Mouse (Mus musculus): Measurements from ENCODE around the gene Kansl1. TPM values are rescaled to one million over a fixed set of nuclear protein-coding genes. Genes with fewer than 3 reads are reported as not detected.

The Kansl1 gene
- polyA plus RNA-seq (2012; ENCODE audit: insufficient read depth, insufficient read length, low replicate concordance, missing spikeins), result not detected in 2 replicates

- WGBS, result 1% methylated on average over 65 of the region's 69 CpGs
- peak within 1 kb of the TSS; percentile 89 for H3K4me3 ChIP-seq (ENCODE audit: insufficient read depth, low read depth, low read length)
- H3K27ac ChIP-seq (ENCODE audit: insufficient read depth, low read depth, low read length), result peak within 1 kb of the TSS; percentile 83; the same call in 1 of the 2 replicates
- peaks cover 4% of the 10 kb centered on the region; the same call in 1 of the 2 replicates for H3K4me1 ChIP-seq (ENCODE audit: control insufficient read depth, insufficient read depth, low read length)
- TF ChIP-seq CTCF (IDR thresholded peaks at IDR 0.05; ENCODE audit: insufficient read depth, low read depth, low read length) (no peak), POLR2A (IDR thresholded peaks at IDR 0.05; ENCODE audit: insufficient read depth, low read depth, low read length) (no peak)
Measured at GRCm38 (mm10) chr11:104468751-104469268, at the start of gene Kansl1. TSS of gene Kansl1 (minus strand) at chr11:104468861.

- no peak for TF ChIP-seq CTCF (IDR thresholded peaks at IDR 0.05; ENCODE audit: insufficient read depth, low read depth, low read length)
- TF ChIP-seq POLR2A (IDR thresholded peaks at IDR 0.05; ENCODE audit: insufficient read depth, low read depth, low read length), result no peak
- no peak overlapping the region for H3K27ac ChIP-seq (ENCODE audit: insufficient read depth, low read depth, low read length)
- WGBS, result 47% methylated on average over 4 of the region's 4 CpGs
- no peak overlapping the region for H3K4me3 ChIP-seq (ENCODE audit: insufficient read depth, low read depth, low read length)
- H3K4me1 ChIP-seq (ENCODE audit: control insufficient read depth, insufficient read depth, low read length), result no peaks in the 10 kb centered on the region
Measured at GRCm38 (mm10) chr11:104512436-104512835, 43.8 kb upstream of the Kansl1 start.

DNA sequence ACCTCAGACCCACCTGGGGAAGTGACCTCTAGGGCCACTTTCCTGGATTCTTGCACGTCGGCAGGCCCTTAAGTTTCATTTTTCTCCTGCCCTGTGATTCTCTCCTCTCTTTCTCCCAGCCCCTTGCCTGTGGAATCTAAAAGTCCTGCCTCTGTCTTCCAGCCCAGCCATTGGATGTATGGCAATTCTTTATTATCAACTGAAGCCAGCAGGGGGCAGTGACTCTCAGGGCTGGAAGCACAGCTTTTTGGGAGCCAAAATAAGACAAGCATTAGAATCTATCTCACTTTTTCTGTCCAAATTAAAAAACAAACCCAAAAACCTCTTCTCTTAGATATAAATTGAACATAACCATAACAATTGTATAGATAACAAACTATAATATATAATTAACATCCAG, 41.9 kb upstream of the Kansl1 start:
- H3K4me1 ChIP-seq (ENCODE audit: control insufficient read depth, insufficient read depth, low read length), result no peaks in the 10 kb centered on the region
- H3K4me3 ChIP-seq (ENCODE audit: insufficient read depth, low read depth, low read length), result no peak overlapping the region
- H3K27ac ChIP-seq (ENCODE audit: insufficient read depth, low read depth, low read length), result no peak overlapping the region
- TF ChIP-seq POLR2A (IDR thresholded peaks at IDR 0.05; ENCODE audit: insufficient read depth, low read depth, low read length) (no peak), CTCF (IDR thresholded peaks at IDR 0.05; ENCODE audit: insufficient read depth, low read depth, low read length) (no peak)
- 88% methylated on average over 2 of the region's 2 CpGs for WGBS

- TF ChIP-seq CTCF (IDR thresholded peaks at IDR 0.05; ENCODE audit: insufficient read depth, low read depth, low read length), result no peak
- no peak for TF ChIP-seq POLR2A (IDR thresholded peaks at IDR 0.05; ENCODE audit: insufficient read depth, low read depth, low read length)
Measured at GRCm38 (mm10) chr11:104508455-104508854, 39.8 kb upstream of the Kansl1 start.

GRCm38 (mm10) chr11:104488292-104488691, 19.6 kb upstream of the Kansl1 start:
- H3K4me1 ChIP-seq (ENCODE audit: control insufficient read depth, insufficient read depth, low read length), result no peaks in the 10 kb centered on the region
- H3K4me3 ChIP-seq (ENCODE audit: insufficient read depth, low read depth, low read length), result no peak overlapping the region
- H3K27ac ChIP-seq (ENCODE audit: insufficient read depth, low read depth, low read length), result no peak overlapping the region
- TF ChIP-seq CTCF (IDR thresholded peaks at IDR 0.05; ENCODE audit: insufficient read depth, low read depth, low read length) (no peak), POLR2A (IDR thresholded peaks at IDR 0.05; ENCODE audit: insufficient read depth, low read depth, low read length) (no peak)
- 90% methylated on average over 3 of the region's 3 CpGs for WGBS

More at GRCm38 (mm10) chr11:104508455-104508854, 39.8 kb upstream of the Kansl1 start:
- H3K27ac ChIP-seq (ENCODE audit: insufficient read depth, low read depth, low read length), result no peak overlapping the region
- WGBS, result 80% methylated on average over 4 of the region's 4 CpGs
- no peak overlapping the region for H3K4me3 ChIP-seq (ENCODE audit: insufficient read depth, low read depth, low read length)
- no peaks in the 10 kb centered on the region for H3K4me1 ChIP-seq (ENCODE audit: control insufficient read depth, insufficient read depth, low read length)

- no peak for TF ChIP-seq POLR2A (IDR thresholded peaks at IDR 0.05; ENCODE audit: insufficient read depth, low read depth, low read length)
- TF ChIP-seq CTCF (IDR thresholded peaks at IDR 0.05; ENCODE audit: insufficient read depth, low read depth, low read length), result no peak
- Histone ChIP-seq H3K4me3 (ENCODE audit: insufficient read depth, low read depth, low read length) (no peak overlapping the region), H3K27ac (ENCODE audit: insufficient read depth, low read depth, low read length) (no peak overlapping the region), H3K4me1 (ENCODE audit: control insufficient read depth, insufficient read depth, low read length) (no peaks in the 10 kb centered on the region)
- WGBS, result 92% methylated on average over 8 of the region's 8 CpGs
Measured at GRCm38 (mm10) chr11:104481971-104482370, 13.3 kb upstream of the Kansl1 start.

DNA sequence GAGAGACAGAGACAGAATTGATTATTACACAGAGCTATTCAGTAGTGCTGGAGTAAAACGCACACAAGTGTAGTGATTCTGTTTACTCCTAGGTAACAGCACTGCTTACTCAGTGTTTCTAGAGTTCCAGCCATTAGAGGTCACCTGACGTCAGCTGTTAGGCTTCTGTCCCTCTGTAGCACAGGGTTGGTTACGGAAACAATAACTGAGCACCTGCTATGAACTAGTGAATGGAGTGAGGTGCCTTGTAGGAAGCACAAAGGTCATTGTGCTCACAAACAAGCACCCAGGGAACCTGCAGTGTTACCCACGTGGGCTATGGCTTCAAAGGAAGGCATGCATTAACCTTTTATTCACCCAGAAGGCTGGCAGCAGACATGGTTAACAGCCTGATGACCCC, 10.8 kb upstream of the Kansl1 start:
- whole genome bisulfite sequencing, result 78% methylated on average over 4 of the region's 4 CpGs
- Histone ChIP-seq H3K4me1 (ENCODE audit: control insufficient read depth, insufficient read depth, low read length) (no peaks in the 10 kb centered on the region), H3K4me3 (ENCODE audit: insufficient read depth, low read depth, low read length) (no peak overlapping the region), H3K27ac (ENCODE audit: insufficient read depth, low read depth, low read length) (no peak overlapping the region)
- TF ChIP-seq CTCF (IDR thresholded peaks at IDR 0.05; ENCODE audit: insufficient read depth, low read depth, low read length), result no peak
- no peak for TF ChIP-seq POLR2A (IDR thresholded peaks at IDR 0.05; ENCODE audit: insufficient read depth, low read depth, low read length)

GRCm38 (mm10) chr11:104469371-104469835, 742 bp upstream of the Kansl1 start:
- peaks cover 4% of the 10 kb centered on the region; the same call in 1 of the 2 replicates for H3K4me1 ChIP-seq (ENCODE audit: control insufficient read depth, insufficient read depth, low read length)
- peak overlapping the region; percentile 83; the same call in 1 of the 2 replicates for H3K27ac ChIP-seq (ENCODE audit: insufficient read depth, low read depth, low read length)
- TF ChIP-seq POLR2A (IDR thresholded peaks at IDR 0.05; ENCODE audit: insufficient read depth, low read depth, low read length), result peak; percentile 33; the same call in 1 of the 2 replicates
- no peak for TF ChIP-seq CTCF (IDR thresholded peaks at IDR 0.05; ENCODE audit: insufficient read depth, low read depth, low read length)
- H3K4me3 ChIP-seq (ENCODE audit: insufficient read depth, low read depth, low read length), result peak overlapping the region; percentile 89
- under 1% methylated on average over 19 of the region's 19 CpGs for WGBS

DNA sequence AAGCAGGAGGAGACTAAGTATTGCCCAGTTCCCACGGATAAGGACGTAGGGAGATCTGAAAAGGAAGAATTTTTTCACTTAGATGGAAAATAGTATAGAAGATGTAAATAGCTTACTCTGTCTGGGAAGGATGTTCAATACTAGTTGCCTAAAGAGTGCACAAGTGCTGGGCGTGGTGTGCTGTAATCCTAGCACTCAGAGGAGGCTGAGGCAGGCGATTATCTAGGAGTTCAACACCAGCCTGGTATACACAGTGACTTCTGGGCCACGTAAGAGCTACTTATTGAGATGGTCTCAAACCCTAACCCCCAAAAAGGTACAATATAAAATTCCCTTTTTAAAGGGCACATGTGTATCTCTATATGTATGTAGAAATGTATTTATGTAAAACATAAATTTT, 963 bp downstream of the Kansl1 start:
- no peak overlapping the region for H3K27ac ChIP-seq (ENCODE audit: insufficient read depth, low read depth, low read length)
- no peak overlapping the region for H3K4me3 ChIP-seq (ENCODE audit: insufficient read depth, low read depth, low read length)
- 78% methylated on average over 5 of the region's 5 CpGs for WGBS
- TF ChIP-seq CTCF (IDR thresholded peaks at IDR 0.05; ENCODE audit: insufficient read depth, low read depth, low read length) (no peak), POLR2A (IDR thresholded peaks at IDR 0.05; ENCODE audit: insufficient read depth, low read depth, low read length) (no peak)
- H3K4me1 ChIP-seq (ENCODE audit: control insufficient read depth, insufficient read depth, low read length), result peaks cover 4% of the 10 kb centered on the region; the same call in 1 of the 2 replicates
